Mouse (Mus musculus) MEL (cell line): ENCODE data around the gene Prm3. TPM values are rescaled to one million over a fixed set of nuclear protein-coding genes. Genes with fewer than 3 reads are reported as not detected.
"Not testable (repeated sequence)": the region's sequence is repeated elsewhere in the genome, so short reads cannot be mapped to it uniquely, and the experiment has no call there.

ENCODE experiments used
- DNase-seq: peaks from one replicate; pipeline ENCODE4 v3.0.0; 2011; ENCODE audit warnings: low read depth, low spot score
- H3K27ac ChIP-seq: 2 replicates; pipeline ENCODE4 v1.5.1; 2012; ENCODE audit warnings: low read depth, mild to moderate bottlenecking, control low read depth, low read length, moderate library complexity; ENCODE audit not compliant: control insufficient read depth
- H3K27me3 ChIP-seq, 2 experiments: fragments of 150-350 bp in 1 of 2; sonication (generic) in 1 of 2; 2 replicates each; pipeline ENCODE4 v1.6.1; 2012; ENCODE audit warnings: low read length in 2 of 2, mild to moderate bottlenecking in 2 of 2, improper control_type of control experiment in 1 of 2, moderate library complexity in 1 of 2; ENCODE audit not compliant: insufficient read depth in 2 of 2, control insufficient read depth in 1 of 2
- H3K36me3 ChIP-seq, 2 experiments: 2 replicates each; pipeline ENCODE4 v1.6.1; 2012 to 2014; ENCODE audit warnings: low read length in 2 of 2, improper control_type of control experiment in 1 of 2, inconsistent platforms in 1 of 2, mild to moderate bottlenecking in 1 of 2; ENCODE audit not compliant: insufficient read depth in 2 of 2, control insufficient read depth in 1 of 2
- H3K4me1 ChIP-seq, 2 experiments: fragments of 150-350 bp in 1 of 2; sonication (generic) in 1 of 2; 2 replicates each; pipeline ENCODE4 v1.6.1; 2012; ENCODE audit warnings: low read length in 2 of 2, improper control_type of control experiment in 1 of 2, mild to moderate bottlenecking in 1 of 2; ENCODE audit not compliant: insufficient read depth in 2 of 2, control insufficient read depth in 1 of 2
- H3K4me3 ChIP-seq, 2 experiments: fragments of 150-350 bp in 1 of 2; sonication (generic) in 1 of 2; 2 replicates each; pipeline ENCODE4 v1.5.1; 2012; ENCODE audit warnings: low read depth in 2 of 2, low read length in 2 of 2, mild to moderate bottlenecking in 2 of 2, moderate library complexity in 2 of 2, control low read depth in 1 of 2, improper control_type of control experiment in 1 of 2; ENCODE audit not compliant: control insufficient read depth in 1 of 2, insufficient read depth in 1 of 2
- H3K79me2 ChIP-seq: 2 replicates; pipeline ENCODE4 v1.6.1; 2012; ENCODE audit warnings: mild to moderate bottlenecking, low read length, moderate library complexity; ENCODE audit not compliant: control insufficient read depth, poor library complexity, insufficient read depth
- H3K9ac ChIP-seq: 2 replicates; pipeline ENCODE4 v1.6.1; 2012; ENCODE audit warnings: low read depth, mild to moderate bottlenecking, control low read depth, low read length, moderate library complexity; ENCODE audit not compliant: control insufficient read depth, poor library complexity, severe bottlenecking
- H3K9me3 ChIP-seq: fragments of 150-350 bp; sonication (generic); replicated peaks from 2 replicates; pipeline ENCODE4 v1.6.1; 2012; ENCODE audit warnings: mild to moderate bottlenecking, low read length, improper control_type of control experiment, moderate library complexity; ENCODE audit not compliant: insufficient read depth
- BHLHE40 ChIP-seq: IDR thresholded peaks from 2 replicates; pipeline ENCODE4 v1.6.1; 2012; ENCODE audit warnings: low read depth, mild to moderate bottlenecking, inconsistent platforms, low read length, improper control_type of control experiment, borderline replicate concordance
- E2F4 ChIP-seq: IDR thresholded peaks from 2 replicates; pipeline ENCODE4 v1.6.1; 2011; ENCODE audit warnings: low read depth, low read length, improper control_type of control experiment, borderline replicate concordance
- ETS1 ChIP-seq: IDR thresholded peaks from 2 replicates; pipeline ENCODE4 v1.6.1; 2012; ENCODE audit warnings: low read depth, mild to moderate bottlenecking, inconsistent platforms, low read length, improper control_type of control experiment, moderate library complexity
- MAX ChIP-seq: IDR thresholded peaks from 2 replicates; pipeline ENCODE4 v1.6.1; 2011; ENCODE audit warnings: low read length, improper control_type of control experiment
- MXI1 ChIP-seq: IDR thresholded peaks from 2 replicates; pipeline ENCODE4 v1.6.1; 2011; ENCODE audit warnings: mild to moderate bottlenecking, low read depth, low read length, improper control_type of control experiment
- MYB ChIP-seq: IDR thresholded peaks from 2 replicates; pipeline ENCODE4 v1.6.1; 2011; ENCODE audit warnings: mild to moderate bottlenecking, low read depth, low read length, improper control_type of control experiment
- MYC ChIP-seq: IDR thresholded peaks from 2 replicates; pipeline ENCODE4 v1.6.1; 2011; ENCODE audit warnings: low read depth, mild to moderate bottlenecking, low read length, improper control_type of control experiment, moderate library complexity
- POLR2A ChIP-seq, 2 experiments: IDR thresholded peaks; 2 replicates each; pipeline ENCODE4 v1.6.1; 2011 to 2012; ENCODE audit warnings: low read length in 2 of 2, mild to moderate bottlenecking in 2 of 2, control low read depth in 1 of 2, improper control_type of control experiment in 1 of 2, low read depth in 1 of 2, moderate library complexity in 1 of 2; ENCODE audit not compliant: control insufficient read depth in 1 of 2, insufficient read depth in 1 of 2, poor library complexity in 1 of 2
- SIN3A ChIP-seq: IDR thresholded peaks from 2 replicates; pipeline ENCODE4 v1.6.1; 2012; ENCODE audit warnings: low read length, improper control_type of control experiment, inconsistent platforms
- TAL1 ChIP-seq: IDR thresholded peaks from 2 replicates; pipeline ENCODE4 v1.6.1; 2012; ENCODE audit warnings: mild to moderate bottlenecking, inconsistent platforms, low read length, moderate library complexity, mixed read lengths
- UBTF ChIP-seq: IDR thresholded peaks from 2 replicates; pipeline ENCODE4 v1.6.1; 2012; ENCODE audit warnings: low read depth, mild to moderate bottlenecking, inconsistent platforms, low read length, improper control_type of control experiment, moderate library complexity, borderline replicate concordance; ENCODE audit not compliant: insufficient read depth
- USF2 ChIP-seq, 2 experiments: IDR thresholded peaks; 2 replicates each; pipeline ENCODE4 v1.6.1; 2011 to 2012; ENCODE audit warnings: improper control_type of control experiment in 2 of 2, low read length in 2 of 2, borderline replicate concordance in 1 of 2, inconsistent platforms in 1 of 2, low read depth in 1 of 2, mild to moderate bottlenecking in 1 of 2; ENCODE audit not compliant: insufficient read depth in 1 of 2
- ZC3H11A ChIP-seq: IDR thresholded peaks from 2 replicates; pipeline ENCODE4 v1.6.1; 2012; ENCODE audit warnings: low read depth, mild to moderate bottlenecking, inconsistent platforms, low read length, improper control_type of control experiment
- ZKSCAN1 ChIP-seq: IDR thresholded peaks from 2 replicates; pipeline ENCODE4 v1.6.1; 2012; ENCODE audit warnings: low read depth, mild to moderate bottlenecking, inconsistent platforms, low read length, improper control_type of control experiment, moderate library complexity
- polyA plus RNA-seq, 2 experiments: library from polyadenylated mRNA; stranded (reverse) in 1 of 2; unstranded in 1 of 2; fragments of >175 nt in 1 of 2; fragments of >200 nt in 1 of 2; gene quantifications; 2 replicates each; pipeline versions ENCODE4 v1.2.1 to v1.2.4; 2012; ENCODE audit warnings: low replicate concordance in 2 of 2, low read depth in 1 of 2; ENCODE audit not compliant: insufficient read length in 2 of 2, insufficient read depth in 1 of 2, missing spikeins in 1 of 2
- total RNA-seq: library from RNA; depleted of rRNA; stranded (reverse); fragments of 300-350 nt; gene quantifications from 2 replicates; pipeline ENCODE4 v1.2.3, GENCODE M21; 2012

The Prm3 gene
- total and polyA plus RNA-seq, 3 experiments = not detected

GRCm38 (mm10) chr16:10802420-10802819 is 11.7 kb upstream of the Prm3 start:
- H3K4me1 ChIP-seq, H3K27ac ChIP-seq, H3K9me3 ChIP-seq, H3K36me3 ChIP-seq, DNase-seq, H3K27me3 ChIP-seq, H3K79me2 ChIP-seq, H3K9ac ChIP-seq, H3K4me3 ChIP-seq: not testable (repeated sequence)

GRCm38 (mm10) chr16:10796034-10796433 is 5.3 kb upstream of the Prm3 start, which contains the start of gene Prm2:
TSS of gene Prm2 (minus strand) at chr16:10796134.
- Histone ChIP-seq H3K27ac (no peak within 1 kb of the TSS), H3K9me3 (no peaks in the 10 kb centered on the region), H3K79me2 (no peaks in the 10 kb centered on the region), H3K27me3 (no peaks in the 10 kb centered on the region), H3K36me3 (no peaks in the 10 kb centered on the region), H3K9ac (no peak within 1 kb of the TSS), H3K4me1 (no peaks in the 10 kb centered on the region), H3K4me3 (no peak within 1 kb of the TSS)
- TF ChIP-seq E2F4 (no peak), USF2 (IDR thresholded peaks at IDR 0.05; ENCODE audit: borderline replicate concordance in 1 of 2, insufficient read depth in 1 of 2, low read depth in 1 of 2, low read length in 2 of 2) (no peak), BHLHE40 (no peak), MXI1 (no peak), SIN3A (no peak), ETS1 (no peak), MYB (no peak), MAX (no peak), ZC3H11A (no peak)
- no peak for DNase-seq

- H3K9me3 ChIP-seq = no peaks in the 10 kb centered on the region
- no peak overlapping the region for H3K9ac ChIP-seq
- no peaks in the 10 kb centered on the region for H3K36me3 ChIP-seq
- no peak for DNase-seq
- no peak overlapping the region for H3K27ac ChIP-seq
- no peaks in the 10 kb centered on the region; the same call in 1 of the 2 replicates for H3K79me2 ChIP-seq
- H3K27me3 ChIP-seq = peaks cover 0 to 3% of the 10 kb centered on the region in 2 experiments; a peak in 2 of 4 replicates
- no peak for TF ChIP-seq ZKSCAN1
- TF ChIP-seq MYC = no peak
- TF ChIP-seq TAL1 = no peak
- no peak for TF ChIP-seq UBTF
- no peak for TF ChIP-seq E2F4
- TF ChIP-seq POLR2A (IDR thresholded peaks at IDR 0.05; ENCODE audit: control insufficient read depth in 1 of 2, insufficient read depth in 1 of 2, low read depth in 1 of 2, low read length in 2 of 2, poor library complexity in 1 of 2) = no peak
- TF ChIP-seq, all 39 proteins: peak for 0
- Histone ChIP-seq H3K4me1 (peaks cover 0 to 3% of the 10 kb centered on the region in 2 experiments; a peak in 1 of 4 replicates), H3K4me3 (no peak overlapping the region)
These were observed 1.8 kb downstream of the Prm3 start for GRCm38 (mm10) chr16:10788866-10789265.
